Mouse (Mus musculus) C2C12 (cell line): ENCODE results near the gene Lysmd1. TPM values are rescaled to one million over a fixed set of nuclear protein-coding genes. Genes with fewer than 3 reads are reported as not detected.

ENCODE experiments used
- H3K27me3 ChIP-seq: one replicate; pipeline ENCODE4 v1.6.1; 2011; ENCODE audit not compliant: control insufficient read depth, insufficient read depth, insufficient read length
- H3K36me3 ChIP-seq: one replicate; pipeline ENCODE4 v1.6.1; 2011; ENCODE audit not compliant: control insufficient read depth, insufficient read depth
- H3K4me3 ChIP-seq: one replicate; pipeline ENCODE4 v1.5.1; 2011; ENCODE audit warnings: mild to moderate bottlenecking, control low read depth; ENCODE audit not compliant: poor library complexity, insufficient read depth, severe bottlenecking
- H3K79me2 ChIP-seq: one replicate; pipeline ENCODE4 v1.6.1; 2011; ENCODE audit not compliant: control insufficient read depth, insufficient read depth
- H3K79me3 ChIP-seq: one replicate; pipeline ENCODE4 v1.6.1; 2011; ENCODE audit warnings: low read depth, control low read depth
- H3ac ChIP-seq: one replicate; pipeline ENCODE3; 2011; ENCODE audit warnings: low read depth; ENCODE audit not compliant: control insufficient read depth, insufficient read length
- CEBPB ChIP-seq: IDR thresholded peaks from one replicate; pipeline ENCODE4 v1.6.1; 2011; ENCODE audit warnings: low read depth, mild to moderate bottlenecking, control low read depth, moderate library complexity
- CTCF ChIP-seq: IDR thresholded peaks from one replicate; pipeline ENCODE4 v1.5.1; 2011; ENCODE audit not compliant: control insufficient read depth, insufficient read depth, insufficient read length
- FOSL1 ChIP-seq: IDR thresholded peaks from one replicate; pipeline ENCODE4 v1.8.0; 2011; ENCODE audit warnings: mild to moderate bottlenecking, low read length; ENCODE audit not compliant: poor library complexity, insufficient read depth, severe bottlenecking
- MAX ChIP-seq: IDR thresholded peaks from one replicate; pipeline ENCODE4 v1.6.1; 2011; ENCODE audit warnings: mild to moderate bottlenecking, control low read depth
- MYOD1 ChIP-seq: IDR thresholded peaks from one replicate; pipeline ENCODE4 v1.6.1; 2011; ENCODE audit warnings: low read depth; ENCODE audit not compliant: control insufficient read depth, insufficient read length
- MYOG ChIP-seq: IDR thresholded peaks from one replicate; pipeline ENCODE4 v1.6.1; 2011; ENCODE audit not compliant: control insufficient read depth, insufficient read length; ENCODE audit errors: extremely low read depth
- USF1 ChIP-seq: IDR thresholded peaks from one replicate; pipeline ENCODE4 v1.6.1; 2011; ENCODE audit warnings: low read depth, mild to moderate bottlenecking, control low read depth, moderate library complexity
- polyA plus RNA-seq: library from polyadenylated mRNA; unstranded; fragments of >200 nt; fragmentation: generic; extraction: Trizol; gene quantifications from one replicate; pipeline ENCODE4 v1.2.1, GENCODE M21; 2012; ENCODE audit warnings: missing spikeins

The Lysmd1 gene
- polyA plus RNA-seq, 1 experiment, result 3.4 TPM

DNA sequence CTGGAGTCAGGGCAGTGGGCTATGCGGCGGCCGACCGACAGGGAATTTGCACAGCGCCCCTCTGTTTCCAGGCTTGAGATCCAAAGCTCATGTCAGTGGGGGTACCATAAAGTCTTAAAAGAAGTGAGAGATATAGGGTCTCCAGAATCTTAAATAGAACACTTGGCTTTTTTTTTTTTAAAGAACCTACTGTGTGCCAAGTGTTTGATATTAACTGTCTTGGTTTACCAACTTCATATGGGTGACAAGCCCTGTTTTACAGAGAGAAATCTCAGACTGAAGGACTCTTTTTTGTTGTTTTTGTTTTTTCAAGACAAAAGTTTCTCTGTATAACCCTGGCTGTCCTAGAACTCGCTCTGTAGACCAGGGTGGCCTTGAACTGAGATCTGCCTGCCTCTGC lies 6.9 kb downstream of the Lysmd1 start:
- Histone ChIP-seq H3K79me3 (no peaks in the 10 kb centered on the region), H3K36me3 (no peaks in the 10 kb centered on the region), H3ac (no peak overlapping the region), H3K27me3 (no peaks in the 10 kb centered on the region), H3K4me3 (no peak overlapping the region), H3K79me2 (no peaks in the 10 kb centered on the region)
- TF ChIP-seq USF1 (no peak), FOSL1 (no peak), CEBPB (no peak), MYOD1 (no peak), CTCF (no peak), MAX (no peak), MYOG (no peak)

DNA sequence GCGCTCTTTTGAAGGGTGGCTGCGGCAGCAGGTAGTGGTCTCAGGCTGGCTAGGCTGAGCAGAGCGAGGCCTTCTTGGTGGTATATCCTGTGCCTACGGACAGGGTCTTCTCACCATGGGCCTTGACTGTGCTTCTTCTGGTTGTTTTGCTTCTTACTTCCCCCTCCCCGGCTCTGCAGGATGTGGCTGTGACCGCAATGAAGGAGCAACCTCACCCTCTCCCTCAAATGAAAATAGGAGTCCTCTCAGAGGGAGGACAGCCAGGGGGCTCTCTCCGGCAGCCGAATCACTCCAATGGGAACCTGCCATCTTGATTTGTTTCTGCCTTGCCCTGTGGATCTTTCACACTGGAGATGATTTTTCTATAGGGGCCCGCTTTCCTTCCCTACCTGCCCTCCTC lies 7.6 kb downstream of the Lysmd1 start:
- Histone ChIP-seq H3K79me2 (no peaks in the 10 kb centered on the region), H3K36me3 (no peaks in the 10 kb centered on the region), H3ac (no peak overlapping the region), H3K27me3 (no peaks in the 10 kb centered on the region), H3K79me3 (no peaks in the 10 kb centered on the region), H3K4me3 (no peak overlapping the region)
- TF ChIP-seq FOSL1, result no peak
- TF ChIP-seq MAX, result no peak

DNA sequence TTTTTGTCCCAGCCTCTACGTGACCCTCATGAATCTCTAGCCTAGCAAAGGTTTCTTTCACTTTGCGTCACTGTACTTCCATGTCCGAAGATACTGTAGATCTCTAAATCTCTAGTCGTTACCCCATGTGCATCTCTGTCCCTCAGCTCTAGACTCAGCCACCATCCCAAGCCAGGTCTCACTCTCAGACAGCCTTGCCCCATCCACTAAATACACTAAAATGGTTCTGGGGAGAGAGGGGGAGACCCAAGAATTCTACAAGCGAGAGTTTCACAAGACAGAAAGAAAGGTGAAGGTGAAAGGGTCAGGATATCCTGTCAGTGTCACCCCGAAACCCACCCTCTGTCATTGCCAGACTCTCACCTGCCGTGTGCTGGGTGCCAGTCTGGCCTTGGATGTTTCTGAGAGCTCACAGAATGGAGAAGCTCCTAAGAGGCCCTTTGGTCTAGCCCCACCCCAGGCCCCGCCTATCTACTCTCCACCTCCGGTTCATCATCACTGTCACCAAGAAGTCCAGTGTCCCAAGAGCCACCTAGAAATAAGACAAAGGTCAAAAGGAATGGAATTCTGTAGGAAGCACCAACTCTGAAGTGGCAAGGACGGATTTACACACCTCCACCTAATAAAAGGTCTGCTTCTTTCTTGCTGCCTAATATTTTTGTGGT lies 8.2 kb downstream of the Lysmd1 start, which contains the start of gene Tnfaip8l2:
Gene Tnfaip8l2 (minus strand): TSS at position 409 of the 665 bp plus-strand sequence.
- TF ChIP-seq CEBPB (no peak), CTCF (no peak), FOSL1 (no peak), MYOD1 (no peak), MYOG (no peak), USF1 (no peak), MAX (no peak)
- no peaks in the 10 kb centered on the region for H3K36me3 ChIP-seq
- no peak within 1 kb of the TSS for H3K4me3 ChIP-seq
- no peaks in the 10 kb centered on the region for H3K27me3 ChIP-seq
- no peaks in the 10 kb centered on the region for H3K79me2 ChIP-seq
- no peaks in the 10 kb centered on the region for H3K79me3 ChIP-seq
- no peak within 1 kb of the TSS for H3ac ChIP-seq

DNA sequence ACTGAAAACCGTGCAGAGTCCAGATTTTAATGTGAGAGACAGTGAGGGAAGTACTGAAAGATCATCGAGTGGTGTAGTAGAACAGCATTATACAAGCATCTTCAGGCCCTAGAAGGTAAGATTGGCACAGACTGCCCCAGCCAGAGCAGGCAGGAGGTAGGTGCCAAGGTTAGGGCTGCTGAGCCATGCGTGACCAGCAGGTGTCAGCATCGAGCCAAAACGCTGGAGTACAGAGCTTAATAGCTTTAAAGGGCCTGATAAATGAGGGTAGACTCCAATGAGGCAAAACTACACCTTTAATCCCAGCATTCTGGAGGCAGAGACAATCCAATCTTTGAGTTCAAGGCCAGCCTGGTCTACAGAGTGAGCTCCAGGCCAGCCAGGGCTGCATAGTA lies 8.7 kb downstream of the Lysmd1 start:
- TF ChIP-seq CEBPB (no peak), MYOG (no peak), FOSL1 (no peak), MYOD1 (no peak), USF1 (no peak), CTCF (peak; percentile 73), MAX (peak; percentile 28)
- H3K36me3 ChIP-seq, result no peaks in the 10 kb centered on the region
- H3K79me3 ChIP-seq, result no peaks in the 10 kb centered on the region
- no peak overlapping the region for H3ac ChIP-seq
- H3K27me3 ChIP-seq, result no peaks in the 10 kb centered on the region
- no peak overlapping the region for H3K4me3 ChIP-seq
- H3K79me2 ChIP-seq, result no peaks in the 10 kb centered on the region

DNA sequence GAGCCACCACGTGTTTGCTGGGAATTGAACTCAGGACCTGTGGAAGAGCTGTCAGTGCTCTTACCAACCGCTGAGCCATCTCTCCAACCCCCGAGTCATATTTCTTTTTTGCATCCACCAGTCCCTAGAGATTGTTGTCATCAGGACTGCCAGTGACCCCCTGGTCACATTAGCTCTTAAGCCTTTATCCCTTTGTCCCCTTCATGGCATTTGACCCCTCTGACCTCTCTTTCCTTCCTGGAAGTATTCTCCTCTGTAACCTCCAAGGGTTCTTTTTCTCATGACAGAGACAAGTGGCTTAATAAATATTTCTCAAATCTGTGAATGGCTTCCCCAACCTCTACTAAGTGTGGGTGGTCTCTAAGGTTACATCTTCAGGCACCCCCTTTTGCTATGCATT lies 14.0 kb downstream of the Lysmd1 start:
- peaks cover 3% of the 10 kb centered on the region for H3K27me3 ChIP-seq
- no peaks in the 10 kb centered on the region for H3K36me3 ChIP-seq
- TF ChIP-seq MAX, result no peak
- no peak for TF ChIP-seq MYOG
- TF ChIP-seq FOSL1, result no peak
- TF ChIP-seq MYOD1, result no peak
- no peaks in the 10 kb centered on the region for H3K79me3 ChIP-seq
- no peak overlapping the region for H3K4me3 ChIP-seq
- H3ac ChIP-seq, result no peak overlapping the region
- no peaks in the 10 kb centered on the region for H3K79me2 ChIP-seq

DNA sequence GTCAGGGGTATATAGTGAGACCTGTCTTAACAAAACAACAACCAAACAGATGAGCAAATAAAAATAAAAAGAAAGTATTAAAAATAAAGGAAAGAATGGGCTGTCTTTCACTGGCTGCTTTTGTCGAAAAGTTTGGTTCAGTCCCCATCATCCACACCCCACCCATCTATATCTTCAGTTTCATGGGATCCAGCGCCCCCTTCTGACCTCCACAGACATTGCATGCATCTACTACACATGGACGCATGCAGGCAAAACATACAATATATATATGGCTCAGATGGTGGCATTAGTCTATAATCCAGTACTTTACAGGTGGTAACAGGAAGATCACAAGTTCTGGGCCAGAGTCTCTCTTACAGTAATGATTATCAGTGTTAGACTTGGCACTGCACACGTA lies 20.0 kb downstream of the Lysmd1 start:
- H3K36me3 ChIP-seq, result no peaks in the 10 kb centered on the region
- no peaks in the 10 kb centered on the region for H3K79me2 ChIP-seq
- TF ChIP-seq FOSL1 (no peak), CEBPB (no peak), MYOG (no peak), MAX (no peak), USF1 (no peak)

More for the DNA sequence above, 20.0 kb downstream of the Lysmd1 start:
- Histone ChIP-seq H3K27me3 (peaks cover 3% of the 10 kb centered on the region), H3K79me3 (no peaks in the 10 kb centered on the region), H3ac (no peak overlapping the region), H3K4me3 (no peak overlapping the region)
